Mouse (Mus musculus): ENCODE data around the gene Unc119b.

DNA sequence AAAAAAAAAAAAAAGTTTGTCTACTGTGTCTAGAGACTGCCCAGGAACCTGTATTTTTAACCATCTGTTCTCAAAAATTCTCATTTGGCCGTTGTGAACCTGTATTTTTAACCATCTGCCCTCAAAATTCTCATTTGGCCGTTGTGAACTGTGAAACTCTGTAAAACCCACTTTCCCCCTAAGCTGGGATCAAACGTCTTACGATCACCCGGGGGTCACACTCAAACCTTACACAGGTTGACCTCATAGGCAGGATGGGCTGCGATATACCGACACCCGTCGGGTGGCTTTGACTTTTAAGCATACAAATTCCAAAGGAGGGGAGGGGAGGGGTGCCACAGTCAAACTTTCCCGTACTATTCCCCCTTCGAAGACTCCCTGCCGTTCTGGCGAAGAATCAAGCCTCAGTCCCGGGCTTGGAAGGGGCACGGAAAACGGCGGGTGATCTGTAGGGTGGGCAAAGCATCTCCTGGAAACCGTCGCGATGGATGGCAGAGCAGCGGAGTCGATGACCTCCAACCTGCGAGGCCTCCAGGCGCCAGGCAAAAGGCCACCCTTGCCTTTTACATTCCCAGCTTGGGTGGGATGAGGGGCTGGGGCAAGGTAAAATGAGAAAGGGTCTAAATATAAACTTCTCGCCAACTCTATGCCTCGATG lies 22.3 kb upstream of the Unc119b start:
- TF ChIP-seq CTCF (IDR thresholded peaks at IDR 0.05; ENCODE audit: extremely low read depth, insufficient read depth, insufficient read length, insufficient replicate concordance) (no peak), POLR2A (IDR thresholded peaks at IDR 0.05; ENCODE audit: low read depth, low read length) (no peak)

Measured in spleen, adult 2 months (tissue).